ENCODE assay signal across 8 mouse cellular contexts in genomic region chr12:72757086-72757485, GRCm38 (mm10). TPM values are rescaled to one million over a fixed set of nuclear protein-coding genes. Genes with fewer than 3 reads are reported as not detected.
DNase-seq lines count a peak whose midpoint lies in the region; ATAC-seq and TF ChIP-seq lines count a peak whose summit lies in the region.

Gene Ppm1a (plus strand): TSS chr12:72757455.

- no peak for TF ChIP-seq CTCF in thymus, adult 2 months (IDR thresholded peaks at IDR 0.05; ENCODE audit: borderline replicate concordance, control insufficient read depth, extremely low read depth, insufficient read depth, low read length, poor library complexity)

- WGBS in thymus, adult 2 months = 79% methylated on average over 4 of the region's 4 CpGs
- 7% methylated on average over 4 of the region's 4 CpGs for WGBS in embryonic facial prominence, embryonic 10.5 days
- 7% methylated on average over 4 of the region's 4 CpGs for WGBS in heart, embryonic 10.5 days
- 17% methylated on average over 4 of the region's 4 CpGs for WGBS in midbrain, embryonic 15.5 days

- no peaks in the 10 kb centered on the region for H3K9me3 ChIP-seq in embryonic facial prominence, embryonic 10.5 days
- no peaks in the 10 kb centered on the region for H3K9me3 ChIP-seq in heart, embryonic 10.5 days
- no peaks in the 10 kb centered on the region for H3K9me3 ChIP-seq in midbrain, embryonic 15.5 days

- no peaks in the 10 kb centered on the region for H3K27me3 ChIP-seq in thymus, adult 2 months (ENCODE audit: control insufficient read depth, insufficient read depth, low read length)
- H3K27me3 ChIP-seq in embryonic facial prominence, embryonic 10.5 days (replicated peaks; ENCODE audit: low read depth, poor library complexity, severe bottlenecking) = no peaks in the 10 kb centered on the region
- H3K27me3 ChIP-seq in heart, embryonic 10.5 days (ENCODE audit: insufficient read depth, poor library complexity, severe bottlenecking) = no peaks in the 10 kb centered on the region
- H3K27me3 ChIP-seq in midbrain, embryonic 15.5 days (replicated peaks) = no peaks in the 10 kb centered on the region

- H3K27ac ChIP-seq in thymus, adult 2 months (ENCODE audit: control insufficient read depth, insufficient read depth, low read length) = no peak within 1 kb of the TSS
- H3K27ac ChIP-seq in embryonic facial prominence, embryonic 10.5 days (replicated peaks) = peak within 1 kb of the TSS; percentile 83
- H3K27ac ChIP-seq in heart, embryonic 10.5 days = no peak within 1 kb of the TSS
- H3K27ac ChIP-seq in midbrain, embryonic 15.5 days = no peak within 1 kb of the TSS

- H3K36me3 ChIP-seq in thymus, adult 2 months (ENCODE audit: control insufficient read depth, insufficient read depth, low read length) = no peaks in the 10 kb centered on the region
- H3K36me3 ChIP-seq in embryonic facial prominence, embryonic 10.5 days (replicated peaks) = no peaks in the 10 kb centered on the region
- no peaks in the 10 kb centered on the region for H3K36me3 ChIP-seq in heart, embryonic 10.5 days
- no peaks in the 10 kb centered on the region for H3K36me3 ChIP-seq in midbrain, embryonic 15.5 days (replicated peaks)

- DNase-seq in thymus, adult 2 months = no peak
- no peak for DNase-seq in thymus, postnatal 4 days
- DNase-seq in embryonic facial prominence, embryonic 10.5 days (ENCODE audit: low spot score) = peak; percentile 84
- DNase-seq in heart, embryonic 10.5 days (ENCODE audit: low spot score) = no peak
- no peak for DNase-seq in layer of hippocampus, postnatal 36 days
- no peak for DNase-seq in ovary, postnatal 14 days (ENCODE audit: low spot score)
- no peak for DNase-seq in lung, postnatal 10 days

- H3K4me1 ChIP-seq in thymus, adult 2 months (replicated peaks; ENCODE audit: control insufficient read depth, insufficient read depth, low read length) = 0 out of 2 replicates have a peak, but pooled peaks cover 2% of the 10 kb centered on the region
- H3K4me1 ChIP-seq in embryonic facial prominence, embryonic 10.5 days = peaks cover 39% of the 10 kb centered on the region
- H3K4me1 ChIP-seq in heart, embryonic 10.5 days = peaks cover 18% of the 10 kb centered on the region
- H3K4me1 ChIP-seq in midbrain, embryonic 15.5 days = peaks cover 8% of the 10 kb centered on the region

- ATAC-seq in midbrain, embryonic 15.5 days (replicated peaks) = no peak

- H3K4me2 ChIP-seq in midbrain, embryonic 15.5 days = no peak within 1 kb of the TSS

- no peak within 1 kb of the TSS for H3K4me3 ChIP-seq in thymus, adult 2 months (ENCODE audit: control insufficient read depth, insufficient read depth, low read length)
- H3K4me3 ChIP-seq in embryonic facial prominence, embryonic 10.5 days = peak within 1 kb of the TSS; percentile 34; the same call in 1 of the 2 replicates
- H3K4me3 ChIP-seq in heart, embryonic 10.5 days = no peak within 1 kb of the TSS
- H3K4me3 ChIP-seq in midbrain, embryonic 15.5 days = no peak within 1 kb of the TSS

- H3K9ac ChIP-seq in midbrain, embryonic 15.5 days = no peak within 1 kb of the TSS

- no peak for TF ChIP-seq POLR2A in thymus, adult 2 months (IDR thresholded peaks at IDR 0.05; ENCODE audit: control insufficient read depth, extremely low read depth, insufficient read depth, low read length, poor library complexity)

RNA-seq across cellular contexts. Expression of gene Ppm1a, which starts in this region (rescaled TPM):
- 40.4 and 44.2 TPM in 2 replicates for polyA plus RNA-seq in thymus, adult 2 months (2012; rRNA removed)
- polyA plus RNA-seq in embryonic facial prominence, embryonic 10.5 days (2016; fragmentation: Nextera tagmentation; extraction: Ambion mirVana) = 53.0 and 57.8 TPM in 2 replicates
- polyA plus RNA-seq in heart, embryonic 10.5 days (2016; fragmentation: Nextera tagmentation; extraction: Ambion mirVana) = 36.0 and 49.3 TPM in 2 replicates
- 100 to 1,000 TPM; 236 to 240 TPM for total RNA-seq in layer of hippocampus, postnatal 36 days (2021)
- polyA plus RNA-seq in midbrain, embryonic 15.5 days (2015; fragmentation: Nextera tagmentation; extraction: Ambion mirVana) = 57.2 and 62.3 TPM in 2 replicates
